Mouse (Mus musculus): ENCODE results near the gene Tomm70a. TPM values are rescaled to one million over a fixed set of nuclear protein-coding genes. Genes with fewer than 3 reads are reported as not detected.

The Tomm70a gene
- polyA plus RNA-seq (2012; rRNA removed) (26.3 and 31.1 TPM in 2 replicates), polyA plus RNA-seq (2014; fragmentation: Nextera tagmentation; extraction: Ambion mirVana) (47.6 and 50.5 TPM in 2 replicates)

DNA sequence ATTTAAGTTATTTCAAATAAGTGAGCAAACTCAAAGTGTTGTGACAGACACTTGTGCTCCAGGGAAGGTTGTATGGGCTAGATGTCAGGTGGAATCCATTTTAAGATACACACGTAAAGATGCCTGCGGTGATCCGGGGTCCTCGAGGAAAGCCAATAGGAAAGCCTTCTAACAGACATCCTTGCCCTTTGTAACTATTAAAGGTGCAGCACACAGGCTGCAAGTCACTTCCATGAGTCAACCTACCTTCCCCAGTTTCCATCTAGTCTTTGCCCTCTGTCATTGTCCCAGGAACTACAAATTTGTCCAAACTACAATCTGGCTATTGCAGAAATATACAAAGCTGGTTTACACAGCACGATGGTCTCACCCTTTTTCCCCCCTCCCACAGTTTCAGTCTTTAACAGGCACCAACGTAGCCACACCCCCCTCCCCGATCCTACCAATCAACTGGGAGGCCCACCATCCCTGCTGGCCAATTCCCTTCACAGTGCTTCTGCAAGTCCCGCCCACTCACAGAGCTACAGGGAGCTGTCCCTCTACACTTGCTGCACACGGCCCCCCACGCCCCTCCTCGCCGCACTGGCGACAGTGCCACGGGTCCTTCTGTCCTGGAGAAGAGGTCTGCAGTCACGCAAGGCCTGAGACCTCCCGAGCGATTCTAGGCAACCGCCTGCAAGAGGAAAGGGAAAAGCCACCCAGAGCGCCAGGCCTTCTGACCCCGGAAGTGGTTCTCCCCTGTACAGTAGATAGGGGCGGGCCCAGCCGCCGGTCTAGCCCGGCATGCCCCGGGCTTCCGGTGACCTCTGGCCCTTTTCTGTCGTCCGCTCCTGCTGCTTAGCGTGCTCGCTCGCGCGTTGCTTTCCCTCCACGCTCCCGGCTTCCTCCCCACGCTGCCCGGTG, at the start of gene Tomm70a:
Gene Tomm70a (plus strand): TSS at position 791 of the 903 bp plus-strand sequence.
- Histone ChIP-seq H3K36me3 (ENCODE audit: control insufficient read depth, insufficient read depth, low read length) (no peaks in the 10 kb centered on the region), H3K9me3 (ENCODE audit: control insufficient read depth, low read length) (no peaks in the 10 kb centered on the region), H3K27me3 (ENCODE audit: control insufficient read depth, insufficient read depth, low read length) (no peaks in the 10 kb centered on the region), H3K9ac (ENCODE audit: low read depth, low read length, severe bottlenecking) (peak within 1 kb of the TSS; percentile 89), H3K4me1 (ENCODE audit: control insufficient read depth, insufficient read depth, low read length) (peaks cover 15% of the 10 kb centered on the region), H3K27ac (replicated peaks; ENCODE audit: low read depth, low read length) (peak within 1 kb of the TSS; percentile 91), H3K4me2 (replicated peaks; ENCODE audit: low read depth, low read length, severe bottlenecking) (peak within 1 kb of the TSS; percentile 66), H3K4me3 (replicated peaks; ENCODE audit: low read length) (peak within 1 kb of the TSS; percentile 80)
- no peak for TF ChIP-seq POLR2A (IDR thresholded peaks at IDR 0.05; ENCODE audit: borderline replicate concordance, extremely low read depth, insufficient read depth, insufficient read length)
- DNase-seq (ENCODE audit: low spot score) (peak; percentile 98), ATAC-seq (ENCODE audit: low FRiP score, low read depth) (peak; percentile 99)
- 0% methylated on average over 34 of the region's 37 CpGs for WGBS

DNA sequence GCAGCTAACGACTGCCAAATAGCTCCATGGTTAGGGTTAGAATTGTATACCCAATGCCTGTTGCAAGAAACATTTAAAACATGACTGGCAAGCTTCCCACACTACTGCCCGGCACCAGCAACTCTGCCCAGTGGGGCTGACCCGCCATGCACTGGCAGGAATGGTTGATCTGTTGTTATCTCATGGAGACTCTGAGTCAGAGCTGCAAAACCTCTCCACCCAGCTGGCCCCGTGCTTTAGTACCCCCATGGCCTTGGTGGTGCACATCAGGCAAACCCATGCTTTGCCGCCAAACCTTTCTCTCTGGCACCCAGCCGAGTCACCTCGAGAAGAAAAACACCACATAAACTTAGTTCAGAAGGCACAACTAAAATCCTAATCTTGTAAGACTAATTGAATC, 45.5 kb upstream of the Tomm70a start:
- H3K9ac ChIP-seq (ENCODE audit: low read depth, low read length, severe bottlenecking) = no peak overlapping the region
- no peaks in the 10 kb centered on the region for H3K27me3 ChIP-seq (ENCODE audit: control insufficient read depth, insufficient read depth, low read length)
- 75% methylated on average over 7 of the region's 7 CpGs for WGBS
- H3K4me1 ChIP-seq (ENCODE audit: control insufficient read depth, insufficient read depth, low read length) = no peaks in the 10 kb centered on the region
- H3K4me3 ChIP-seq (replicated peaks; ENCODE audit: low read length) = no peak overlapping the region
- ATAC-seq (ENCODE audit: low FRiP score, low read depth) (no peak), DNase-seq (ENCODE audit: low spot score) (no peak)
- no peaks in the 10 kb centered on the region for H3K9me3 ChIP-seq (ENCODE audit: control insufficient read depth, low read length)
- H3K36me3 ChIP-seq (ENCODE audit: control insufficient read depth, insufficient read depth, low read length) = no peaks in the 10 kb centered on the region
- H3K27ac ChIP-seq (replicated peaks; ENCODE audit: low read depth, low read length) = no peak overlapping the region
- no peak for TF ChIP-seq POLR2A (IDR thresholded peaks at IDR 0.05; ENCODE audit: borderline replicate concordance, extremely low read depth, insufficient read depth, insufficient read length)
- H3K4me2 ChIP-seq (replicated peaks; ENCODE audit: low read depth, low read length, severe bottlenecking) = no peak overlapping the region

DNA sequence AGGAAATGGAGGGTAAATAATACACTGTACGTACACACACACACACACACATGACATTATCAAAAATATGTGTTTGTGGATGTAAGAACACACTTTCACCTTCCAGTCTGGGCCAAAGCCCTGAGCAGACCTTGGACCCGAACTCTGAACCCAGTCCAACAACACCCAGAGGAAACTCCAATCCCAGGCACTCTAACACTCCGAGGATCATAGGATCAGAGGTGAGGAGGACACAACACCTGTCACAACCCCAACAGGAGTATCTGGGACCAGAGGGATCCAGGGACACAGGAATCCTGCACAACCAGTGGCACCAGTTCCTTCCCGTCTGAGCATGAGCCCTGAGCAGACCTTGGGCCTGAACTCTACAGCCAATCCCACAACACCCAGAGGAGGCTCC, 41.9 kb upstream of the Tomm70a start:
- Histone ChIP-seq H3K9ac (ENCODE audit: low read depth, low read length, severe bottlenecking) (no peak overlapping the region), H3K4me3 (replicated peaks; ENCODE audit: low read length) (no peak overlapping the region), H3K27ac (replicated peaks; ENCODE audit: low read depth, low read length) (no peak overlapping the region), H3K4me2 (replicated peaks; ENCODE audit: low read depth, low read length, severe bottlenecking) (no peak overlapping the region), H3K27me3 (ENCODE audit: control insufficient read depth, insufficient read depth, low read length) (no peaks in the 10 kb centered on the region), H3K9me3 (ENCODE audit: control insufficient read depth, low read length) (no peaks in the 10 kb centered on the region), H3K36me3 (ENCODE audit: control insufficient read depth, insufficient read depth, low read length) (no peaks in the 10 kb centered on the region), H3K4me1 (ENCODE audit: control insufficient read depth, insufficient read depth, low read length) (no peaks in the 10 kb centered on the region)
- ATAC-seq (ENCODE audit: low FRiP score, low read depth) = no peak
- no peak for TF ChIP-seq POLR2A (IDR thresholded peaks at IDR 0.05; ENCODE audit: borderline replicate concordance, extremely low read depth, insufficient read depth, insufficient read length)
- DNase-seq (ENCODE audit: low spot score) = no peak
- WGBS = 74% methylated on average over 4 of the region's 4 CpGs

DNA sequence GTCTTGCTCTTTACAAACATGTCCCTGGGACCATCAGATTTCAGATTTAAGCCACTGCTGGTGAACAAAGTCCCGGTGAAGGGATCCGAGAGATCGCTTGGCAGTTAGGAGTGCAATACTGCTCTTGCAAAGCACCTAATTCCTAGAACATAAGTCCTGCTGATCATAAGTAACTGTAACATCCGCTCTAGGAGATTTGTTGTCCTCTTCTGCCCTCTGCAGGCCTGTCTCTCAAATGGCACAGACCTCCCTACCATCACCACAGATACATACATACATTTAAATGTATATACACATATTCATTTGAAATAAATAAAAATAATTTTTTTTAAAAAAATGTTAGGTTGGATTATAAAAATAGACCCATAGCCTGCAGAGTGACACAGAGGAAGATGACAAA, 29.0 kb upstream of the Tomm70a start:
- Histone ChIP-seq H3K4me2 (replicated peaks; ENCODE audit: low read depth, low read length, severe bottlenecking) (no peak overlapping the region), H3K9ac (ENCODE audit: low read depth, low read length, severe bottlenecking) (no peak overlapping the region), H3K4me3 (replicated peaks; ENCODE audit: low read length) (no peak overlapping the region), H3K9me3 (ENCODE audit: control insufficient read depth, low read length) (no peaks in the 10 kb centered on the region), H3K36me3 (ENCODE audit: control insufficient read depth, insufficient read depth, low read length) (no peaks in the 10 kb centered on the region), H3K27me3 (ENCODE audit: control insufficient read depth, insufficient read depth, low read length) (no peaks in the 10 kb centered on the region), H3K27ac (replicated peaks; ENCODE audit: low read depth, low read length) (no peak overlapping the region), H3K4me1 (ENCODE audit: control insufficient read depth, insufficient read depth, low read length) (no peaks in the 10 kb centered on the region)
- 47% methylated on average over 4 of the region's 4 CpGs for WGBS
- no peak for TF ChIP-seq POLR2A (IDR thresholded peaks at IDR 0.05; ENCODE audit: borderline replicate concordance, extremely low read depth, insufficient read depth, insufficient read length)
- DNase-seq (ENCODE audit: low spot score) = peak; percentile 75
- ATAC-seq (ENCODE audit: low FRiP score, low read depth) = no peak

DNA sequence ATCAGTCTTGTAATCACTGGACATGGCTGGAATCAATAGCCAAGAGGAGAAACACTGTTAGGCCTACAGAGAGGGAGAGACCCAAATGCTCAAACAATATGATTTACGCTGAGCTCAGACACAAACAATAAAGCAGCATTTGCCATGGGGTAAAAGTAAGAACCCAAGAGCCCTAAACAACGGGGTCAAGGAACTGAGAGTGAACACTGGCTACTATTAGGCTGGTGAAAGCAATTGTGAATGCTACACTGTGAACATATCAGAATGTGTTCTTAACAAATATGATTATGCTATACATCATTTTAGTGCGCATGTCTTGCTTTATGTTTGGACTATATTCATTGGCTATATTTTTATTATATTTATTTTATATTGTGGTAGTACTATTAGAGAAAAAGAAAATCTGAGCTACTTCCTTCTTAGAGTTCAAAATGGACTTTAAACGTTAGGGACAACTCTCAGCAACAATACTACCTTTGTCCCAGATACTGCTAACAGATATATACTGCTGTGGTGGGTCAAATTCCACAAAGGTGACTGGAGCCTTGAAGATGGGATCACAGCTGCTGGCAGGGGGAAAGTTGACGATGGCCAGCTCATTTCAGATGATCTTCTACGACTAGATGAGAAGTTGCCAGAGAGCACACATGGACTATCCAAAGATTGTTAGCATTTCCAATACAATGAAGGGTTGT, 28.4 kb upstream of the Tomm70a start:
- no peaks in the 10 kb centered on the region for H3K4me1 ChIP-seq (ENCODE audit: control insufficient read depth, insufficient read depth, low read length)
- H3K27me3 ChIP-seq (ENCODE audit: control insufficient read depth, insufficient read depth, low read length) = no peaks in the 10 kb centered on the region
- H3K4me3 ChIP-seq (replicated peaks; ENCODE audit: low read length) = no peak overlapping the region
- DNase-seq (ENCODE audit: low spot score) = no peak
- no peak for TF ChIP-seq POLR2A (IDR thresholded peaks at IDR 0.05; ENCODE audit: borderline replicate concordance, extremely low read depth, insufficient read depth, insufficient read length)
- 69% methylated on average over 6 of the region's 6 CpGs for WGBS
- H3K4me2 ChIP-seq (replicated peaks; ENCODE audit: low read depth, low read length, severe bottlenecking) = no peak overlapping the region
- H3K9me3 ChIP-seq (ENCODE audit: control insufficient read depth, low read length) = no peaks in the 10 kb centered on the region
- ATAC-seq (ENCODE audit: low FRiP score, low read depth) = no peak
- no peak overlapping the region for H3K9ac ChIP-seq (ENCODE audit: low read depth, low read length, severe bottlenecking)
- H3K27ac ChIP-seq (replicated peaks; ENCODE audit: low read depth, low read length) = no peak overlapping the region
- H3K36me3 ChIP-seq (ENCODE audit: control insufficient read depth, insufficient read depth, low read length) = no peaks in the 10 kb centered on the region
